Mouse (Mus musculus) C2C12 (cell line): ENCODE results near the gene Cped1.

Experiments used
- CEBPB ChIP-seq: IDR thresholded peaks from one replicate; pipeline ENCODE4 v1.6.1; 2011; ENCODE audit warnings: low read depth, mild to moderate bottlenecking, control low read depth, moderate library complexity
- CTCF ChIP-seq: IDR thresholded peaks from one replicate; pipeline ENCODE4 v1.5.1; 2011; ENCODE audit not compliant: control insufficient read depth, insufficient read depth, insufficient read length
- FOSL1 ChIP-seq: IDR thresholded peaks from one replicate; pipeline ENCODE4 v1.8.0; 2011; ENCODE audit warnings: mild to moderate bottlenecking, low read length; ENCODE audit not compliant: poor library complexity, insufficient read depth, severe bottlenecking
- MAX ChIP-seq: IDR thresholded peaks from one replicate; pipeline ENCODE4 v1.6.1; 2011; ENCODE audit warnings: mild to moderate bottlenecking, control low read depth
- MYOD1 ChIP-seq: IDR thresholded peaks from one replicate; pipeline ENCODE4 v1.6.1; 2011; ENCODE audit warnings: low read depth; ENCODE audit not compliant: control insufficient read depth, insufficient read length
- USF1 ChIP-seq: IDR thresholded peaks from one replicate; pipeline ENCODE4 v1.6.1; 2011; ENCODE audit warnings: low read depth, mild to moderate bottlenecking, control low read depth, moderate library complexity

DNA sequence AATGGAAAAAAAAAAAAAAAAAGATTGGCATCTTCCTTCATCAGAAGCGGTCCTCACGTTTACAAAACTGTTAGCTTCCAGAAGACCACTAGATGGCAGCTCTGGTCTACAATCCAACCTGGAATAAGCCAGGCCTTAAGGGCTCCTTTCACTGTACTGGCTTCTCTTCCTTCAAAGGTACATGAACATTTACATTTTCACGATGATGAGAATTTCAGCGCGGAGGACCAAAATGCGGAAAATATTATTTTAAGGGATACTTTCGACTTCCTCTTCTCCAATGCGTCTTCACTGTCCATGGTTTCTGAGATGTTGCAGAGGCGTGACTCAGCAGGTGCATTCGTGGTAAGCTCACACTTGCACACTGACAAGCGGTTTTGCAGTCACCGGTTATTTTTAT, 136.4 kb downstream of the Cped1 start:
- TF ChIP-seq CTCF (peak; percentile 16), MYOD1 (no peak), MAX (no peak), USF1 (no peak), CEBPB (no peak), FOSL1 (no peak)
